Mouse (Mus musculus) cerebellum, adult 9-11 months (tissue): ENCODE data around the gene Inhbb.
A peak's percentile ranks its signal among the peaks of the same experiment; 100 is the strongest.

ENCODE experiments used
- DNase-seq: peaks from one replicate; pipeline ENCODE4 v3.0.0; 2022

Gene Inhbb

DNA sequence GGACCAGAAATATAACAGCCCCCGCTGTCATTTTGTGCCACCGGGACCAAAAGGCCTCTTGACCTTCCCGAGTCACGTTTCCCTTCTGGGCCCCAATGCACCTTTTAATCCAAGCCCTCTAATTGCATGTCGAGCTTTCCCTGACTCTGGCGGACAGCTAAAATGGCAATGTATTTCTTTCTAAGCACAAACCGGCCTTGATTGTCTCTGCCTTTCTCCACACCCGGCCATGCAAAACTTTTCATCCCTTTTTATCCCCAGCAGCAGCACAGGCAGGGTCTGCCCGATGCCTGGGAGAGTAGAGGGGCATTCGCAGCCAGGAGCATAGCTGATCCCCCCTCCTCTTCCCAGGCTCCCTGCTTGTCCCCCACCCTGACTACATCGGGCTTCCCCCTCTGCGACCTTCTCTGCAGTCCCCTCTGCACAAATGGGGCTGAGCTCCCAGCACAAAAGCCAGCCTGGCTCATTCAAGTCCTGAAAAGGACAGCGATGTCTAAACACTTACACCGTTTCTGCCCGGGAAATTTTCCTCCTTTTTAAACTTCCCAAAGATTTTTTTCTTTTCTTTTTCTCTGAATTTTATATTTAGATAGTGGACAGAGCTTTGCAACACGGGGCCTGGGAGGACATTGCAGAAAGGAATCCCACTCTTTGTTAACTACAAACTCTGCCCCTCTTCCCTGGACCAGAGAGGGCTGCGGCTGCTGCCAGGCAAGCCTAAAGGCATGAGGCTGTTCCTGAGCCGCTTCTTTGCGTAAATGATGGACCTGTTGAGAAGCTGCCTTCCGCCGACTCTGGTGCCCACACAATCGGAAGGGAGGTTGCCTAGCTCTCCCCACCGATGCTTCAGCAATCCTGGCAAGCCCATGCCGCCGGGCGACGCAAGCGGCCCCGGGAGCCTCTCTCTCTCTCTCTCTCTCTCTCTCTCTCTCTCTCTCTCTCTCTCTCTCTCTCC lies 2.6 kb downstream of the Inhbb start:
- DNase-seq: no peak

DNA sequence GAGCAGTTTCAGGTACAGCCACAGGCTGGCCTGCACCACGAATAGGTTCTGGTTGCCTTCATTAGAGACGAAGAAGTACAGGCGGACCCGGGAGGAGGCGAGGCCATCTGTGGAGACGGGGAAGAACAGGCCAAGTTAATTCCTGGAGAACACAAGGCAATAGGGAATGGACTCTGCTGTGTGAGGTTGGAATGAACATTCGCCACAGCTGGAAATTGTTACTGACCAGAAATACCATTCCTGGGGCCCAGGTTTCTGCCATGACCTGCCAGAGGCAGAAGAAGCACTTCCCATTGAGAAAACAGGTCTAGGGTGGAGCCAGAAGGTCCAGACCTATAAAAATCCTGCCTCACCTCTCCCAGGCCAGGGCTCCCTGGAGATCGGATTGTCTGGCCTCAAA lies 4.1 kb downstream of the Inhbb start:
- no peak for DNase-seq

DNA sequence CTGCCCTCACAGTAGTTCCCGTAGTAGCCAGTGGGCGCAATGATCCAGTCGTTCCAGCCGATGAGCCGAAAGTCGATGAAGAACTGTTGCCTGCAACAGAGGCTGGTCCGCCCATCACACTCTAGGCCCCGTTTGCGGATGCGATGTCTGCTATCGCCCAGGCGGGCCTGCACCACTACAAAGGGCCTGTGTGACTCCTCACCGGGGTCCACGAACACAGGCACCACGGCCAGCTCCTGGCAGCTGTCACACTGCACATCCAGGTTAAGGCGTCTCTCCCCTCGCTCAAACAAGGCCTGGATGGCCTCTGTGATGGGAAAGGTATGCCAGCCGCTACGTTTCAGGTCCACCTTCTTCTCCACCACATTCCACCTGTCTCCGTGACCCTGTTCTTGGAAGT lies 4.5 kb downstream of the Inhbb start:
- no peak for DNase-seq

DNA sequence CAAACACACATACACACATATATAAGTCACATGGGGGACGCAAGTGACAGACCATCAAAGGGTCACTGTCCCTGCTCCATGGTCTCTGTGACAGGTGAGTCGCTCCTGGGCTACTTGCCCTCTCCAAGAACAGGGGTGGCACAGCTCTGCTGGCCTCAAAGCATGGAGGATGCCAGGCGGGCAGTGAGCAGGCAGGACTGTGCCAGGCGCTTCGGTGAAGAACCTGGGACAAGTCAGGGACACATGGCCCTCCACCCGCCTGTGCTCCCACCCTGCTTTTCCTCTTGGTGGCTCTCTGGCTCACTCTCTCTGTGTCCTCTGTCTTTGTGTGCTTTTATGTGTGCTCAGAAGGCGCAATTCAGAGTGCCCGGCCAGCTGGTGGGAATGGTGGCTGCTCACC lies 5.4 kb downstream of the Inhbb start:
- DNase-seq: no peak

DNA sequence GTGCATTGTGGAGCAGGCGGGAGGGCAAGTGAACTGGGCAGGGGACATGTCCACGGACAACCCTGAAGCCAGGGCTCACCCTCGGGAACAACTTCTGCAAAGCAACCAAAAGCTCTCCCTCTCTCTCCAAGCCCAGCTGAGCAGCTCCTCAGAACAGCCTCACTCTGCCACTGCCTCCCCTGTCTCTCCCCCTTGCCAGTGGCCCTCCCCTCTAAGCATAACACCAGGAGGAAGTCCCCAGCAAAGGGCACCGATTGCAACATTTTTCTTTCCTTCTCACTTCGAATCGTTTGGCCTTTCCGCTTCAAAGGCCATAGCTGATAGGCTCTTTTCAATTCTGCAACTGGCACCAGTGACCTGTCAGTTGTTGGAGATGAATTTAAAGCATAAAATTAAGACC lies 5.9 kb downstream of the Inhbb start:
- no peak for DNase-seq

DNA sequence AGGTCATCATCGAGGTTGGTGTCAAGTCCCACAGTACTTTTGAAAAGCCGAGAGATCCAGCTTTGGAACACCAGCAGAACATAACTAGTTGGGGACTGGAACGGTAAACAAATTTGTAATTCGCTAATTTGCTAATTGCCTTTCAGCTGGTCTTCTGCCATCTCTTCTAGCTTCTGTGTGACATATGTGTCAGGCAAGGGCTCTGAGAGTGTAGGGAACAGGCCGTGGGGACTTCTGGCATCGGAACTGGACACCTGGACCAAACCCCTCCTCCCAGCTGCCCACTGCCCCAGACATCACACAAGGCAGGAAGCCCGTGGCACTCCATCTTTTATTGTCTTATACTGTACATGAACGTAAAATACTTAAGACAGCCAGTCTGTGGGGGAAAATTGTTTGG lies 6.9 kb downstream of the Inhbb start:
- DNase-seq: no peak

DNA sequence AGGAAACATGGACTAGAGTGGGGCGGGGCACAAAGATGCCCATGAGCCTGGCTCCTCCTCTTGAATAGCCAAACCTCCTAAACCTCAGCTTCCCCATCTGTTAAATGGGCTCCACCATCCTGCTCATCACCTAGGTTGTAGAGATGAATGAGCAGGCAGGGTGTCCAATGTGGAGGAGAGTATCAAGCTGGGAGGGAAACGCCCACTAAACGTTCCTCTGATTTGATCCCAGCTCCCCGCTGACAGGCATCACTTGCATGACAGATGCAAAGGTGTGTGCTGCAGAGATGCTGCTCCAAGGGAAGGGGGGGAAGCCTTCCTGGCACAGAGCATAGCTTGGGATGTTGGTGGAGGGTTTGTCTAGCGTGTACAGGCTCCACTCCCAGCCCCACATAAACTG lies 11.4 kb downstream of the Inhbb start:
- no peak for DNase-seq

DNA sequence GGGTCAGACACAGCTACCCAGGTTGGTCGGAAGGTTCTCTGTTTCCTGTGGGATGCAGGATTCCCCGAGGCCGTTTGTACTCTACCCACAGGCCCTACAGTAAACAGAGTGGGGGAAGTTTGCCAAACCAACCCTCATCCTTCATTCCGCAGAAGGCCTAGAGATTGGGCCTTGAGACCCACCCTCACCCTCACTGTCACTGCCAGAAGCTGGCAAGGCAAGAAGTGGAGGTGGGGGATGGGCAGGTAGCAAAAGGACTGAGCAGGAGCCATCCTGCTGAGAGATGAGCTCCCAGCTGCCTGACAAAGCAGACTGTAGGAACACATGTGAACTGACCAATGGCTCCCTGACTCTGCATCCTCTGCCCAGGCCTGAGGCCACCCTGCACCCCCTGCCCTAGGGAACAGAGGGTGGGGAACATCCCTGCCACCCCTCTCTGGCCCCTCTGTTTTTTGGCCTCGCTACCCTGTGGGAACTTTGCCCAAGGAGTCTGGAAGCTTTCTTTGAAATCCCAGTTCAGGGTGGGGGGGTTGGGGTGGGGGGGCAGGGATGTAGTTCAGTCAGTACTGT lies 12.4 kb downstream of the Inhbb start:
- no peak for DNase-seq

DNA sequence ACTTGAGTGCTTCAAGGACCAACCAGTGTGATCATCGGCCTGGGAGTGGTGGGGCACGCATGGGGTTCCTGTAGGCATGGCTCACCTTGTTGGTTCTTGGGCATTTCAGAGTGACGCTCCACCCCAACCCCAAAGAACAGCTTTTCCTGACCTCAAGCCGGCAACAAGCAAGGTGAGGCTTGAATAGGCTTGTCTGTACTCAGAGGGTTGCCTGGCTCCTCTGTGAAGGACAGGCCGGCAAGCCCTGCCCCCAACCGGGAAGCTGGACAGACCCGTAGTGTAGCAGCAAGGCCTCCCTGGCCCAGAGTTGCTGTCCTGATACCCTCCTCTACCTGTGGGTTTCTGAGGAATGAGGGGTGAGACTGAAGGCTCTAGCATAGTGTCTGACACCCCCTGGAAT lies 12.9 kb downstream of the Inhbb start:
- no peak for DNase-seq

DNA sequence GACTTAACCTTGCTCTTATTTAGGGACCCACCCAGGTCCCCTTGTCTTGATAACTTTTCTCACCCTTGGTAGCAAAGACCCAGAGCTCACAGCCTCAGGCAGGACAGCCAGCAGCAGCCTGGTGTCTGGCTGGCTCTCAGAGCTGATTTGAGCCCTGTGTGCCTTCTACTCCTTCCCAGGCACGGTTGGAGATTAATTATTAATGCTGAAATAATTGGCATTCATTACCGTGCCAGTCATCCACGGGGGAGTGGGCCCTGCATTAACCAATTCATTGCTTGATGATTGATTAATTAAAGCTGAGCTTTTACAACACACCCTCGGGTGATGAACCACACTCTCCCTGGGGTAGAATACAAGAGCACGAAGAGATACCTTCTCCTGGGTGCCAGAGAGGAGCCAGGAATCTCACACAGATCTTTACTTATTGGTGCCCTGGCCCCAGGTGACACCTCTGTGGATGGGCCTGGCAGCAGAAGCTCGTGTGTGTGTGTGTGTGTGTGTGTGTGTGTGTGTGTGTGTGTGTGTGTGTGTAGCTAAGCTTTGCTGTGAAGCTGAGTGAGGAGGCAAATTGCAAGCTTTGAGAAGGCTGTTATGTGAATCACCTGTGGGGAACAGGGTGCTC lies 14.2 kb downstream of the Inhbb start:
- no peak for DNase-seq

DNA sequence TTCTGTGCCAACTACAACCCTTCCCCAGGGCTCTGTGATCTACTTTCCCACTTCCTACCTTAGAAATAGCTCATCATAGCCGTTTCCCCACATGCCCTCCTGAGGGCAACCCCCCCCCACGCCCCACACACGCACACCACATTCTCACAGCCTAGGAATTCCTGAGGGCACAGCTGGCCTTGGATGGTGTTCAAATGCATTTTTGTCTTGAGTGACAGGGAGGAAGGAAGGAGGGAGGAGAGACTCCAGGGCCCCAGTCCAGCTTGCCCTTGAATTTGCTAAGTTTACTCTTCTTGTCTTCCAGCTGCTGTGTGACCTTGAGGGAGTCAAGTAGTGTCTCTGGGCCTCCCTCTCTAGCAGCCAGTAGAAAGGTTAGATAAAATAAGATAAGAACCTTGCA lies 17.2 kb downstream of the Inhbb start:
- no peak for DNase-seq

DNA sequence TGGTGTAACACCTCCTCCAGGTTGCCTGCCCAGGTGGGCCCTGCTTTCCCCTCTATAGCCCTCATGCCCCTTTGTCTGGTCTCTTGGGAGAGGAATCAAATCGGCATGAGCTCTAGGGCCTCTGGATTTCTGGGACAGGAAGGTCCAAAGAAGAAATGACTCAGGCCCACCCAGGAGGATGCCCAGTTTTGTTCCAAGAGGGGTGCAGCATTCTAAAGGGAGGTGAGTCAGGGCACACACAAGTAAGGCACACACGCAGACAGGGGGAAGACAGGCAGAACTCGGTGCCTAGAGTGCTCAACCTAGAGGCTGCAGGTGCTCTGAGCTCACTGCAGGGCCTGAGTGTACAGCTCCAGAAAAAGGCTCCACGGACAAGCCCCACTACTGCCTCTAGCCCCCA lies 17.7 kb downstream of the Inhbb start:
- DNase-seq: no peak

DNA sequence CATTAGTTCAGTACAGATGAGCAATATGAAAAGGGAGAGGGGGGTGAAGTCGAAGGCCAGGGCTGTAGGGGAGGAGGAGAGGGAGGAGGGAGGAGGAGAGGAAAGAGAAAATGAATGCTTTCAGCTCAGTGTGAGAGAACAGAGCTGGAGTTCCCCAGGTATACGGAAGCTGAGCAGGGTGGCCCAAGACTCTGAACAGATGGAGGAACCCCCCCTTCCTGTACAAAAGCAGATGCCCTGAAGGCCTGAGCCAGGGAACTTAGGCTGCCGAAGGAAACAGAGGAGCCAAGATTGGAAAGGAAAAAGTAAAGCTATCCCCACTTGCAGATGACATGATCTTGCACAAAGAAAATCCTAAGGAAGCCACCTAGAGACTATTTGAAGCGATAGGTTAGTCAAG lies 20.8 kb downstream of the Inhbb start:
- no peak for DNase-seq

DNA sequence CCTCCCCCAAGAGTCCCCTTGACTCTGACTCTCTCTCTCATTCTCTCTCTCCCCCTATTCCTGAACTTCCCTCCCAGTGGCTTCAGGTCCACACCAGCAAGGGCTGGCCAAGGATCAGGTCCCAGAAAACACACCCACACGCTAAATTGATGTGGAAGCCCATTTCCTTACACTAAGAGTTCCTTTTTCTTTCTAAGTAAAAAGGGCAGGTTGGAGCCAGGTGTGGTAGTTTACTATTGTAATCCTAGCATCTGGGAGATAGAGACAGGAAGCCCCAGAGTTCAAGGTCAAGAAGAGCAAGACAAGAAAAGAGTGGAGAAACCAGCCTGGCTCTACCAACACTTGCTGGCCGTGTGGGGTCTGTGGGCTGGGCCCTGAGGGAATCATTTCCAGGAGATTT lies 23.4 kb downstream of the Inhbb start:
- no peak for DNase-seq

DNA sequence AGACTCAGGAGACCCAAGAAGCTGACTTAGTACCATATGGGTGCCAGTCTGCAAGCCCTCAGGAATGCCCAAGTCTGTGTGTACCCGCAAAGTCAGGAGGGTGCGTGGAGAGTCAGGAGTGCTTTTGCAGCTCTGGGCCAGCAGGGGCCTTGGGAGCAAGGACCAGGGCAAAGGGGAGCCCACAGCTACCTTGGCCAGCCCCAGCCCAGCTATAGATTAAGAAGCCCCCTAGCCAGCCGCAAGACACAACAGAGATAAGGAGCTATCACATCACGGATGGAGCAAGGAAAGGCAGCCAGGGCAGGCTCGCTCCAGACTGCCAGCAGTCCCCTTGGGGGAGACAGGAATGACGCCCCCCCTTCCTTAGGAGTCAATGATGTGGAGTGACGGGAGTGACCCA lies 24.2 kb downstream of the Inhbb start:
- no peak for DNase-seq

DNA sequence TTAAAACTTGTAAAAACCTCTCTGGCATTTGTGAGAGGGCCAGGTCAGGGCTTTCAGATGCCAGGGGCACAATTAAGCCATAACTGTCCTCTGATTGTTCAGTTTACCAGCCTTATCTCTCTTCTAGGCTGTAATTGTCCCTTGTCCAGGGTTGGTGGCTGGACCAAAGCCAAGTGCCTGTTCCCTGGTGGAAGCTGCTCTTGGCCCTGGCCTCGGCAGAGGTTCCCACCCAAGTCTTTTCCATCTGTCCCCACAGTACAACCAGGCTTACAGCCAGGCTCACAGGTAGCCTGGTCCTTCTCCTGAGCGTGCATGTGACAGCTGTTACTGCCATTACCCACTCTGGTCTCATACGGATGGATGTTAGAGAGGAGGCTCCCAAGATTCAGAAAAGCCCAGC lies 30.7 kb downstream of the Inhbb start:
- DNase-seq: peak; percentile 71

DNA sequence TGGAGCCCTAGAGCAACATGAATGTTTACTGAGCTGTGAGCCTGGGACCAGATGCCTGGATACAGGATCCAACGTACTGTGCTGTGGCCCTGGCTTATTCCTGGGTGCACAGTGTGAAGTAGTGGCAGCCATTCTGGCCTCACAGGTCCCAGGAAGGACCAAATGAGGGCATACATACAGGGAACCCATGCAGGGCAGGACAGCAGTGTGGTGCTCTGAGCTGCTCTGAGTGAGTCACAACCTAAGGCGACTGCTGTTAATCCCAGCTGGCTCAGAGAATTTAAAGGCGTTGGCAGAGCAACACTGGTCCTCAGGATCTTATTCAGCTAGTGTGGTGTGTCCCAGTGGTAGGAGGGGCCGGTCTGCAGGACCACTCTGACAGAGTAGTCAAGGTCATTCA lies 31.4 kb downstream of the Inhbb start:
- no peak for DNase-seq

DNA sequence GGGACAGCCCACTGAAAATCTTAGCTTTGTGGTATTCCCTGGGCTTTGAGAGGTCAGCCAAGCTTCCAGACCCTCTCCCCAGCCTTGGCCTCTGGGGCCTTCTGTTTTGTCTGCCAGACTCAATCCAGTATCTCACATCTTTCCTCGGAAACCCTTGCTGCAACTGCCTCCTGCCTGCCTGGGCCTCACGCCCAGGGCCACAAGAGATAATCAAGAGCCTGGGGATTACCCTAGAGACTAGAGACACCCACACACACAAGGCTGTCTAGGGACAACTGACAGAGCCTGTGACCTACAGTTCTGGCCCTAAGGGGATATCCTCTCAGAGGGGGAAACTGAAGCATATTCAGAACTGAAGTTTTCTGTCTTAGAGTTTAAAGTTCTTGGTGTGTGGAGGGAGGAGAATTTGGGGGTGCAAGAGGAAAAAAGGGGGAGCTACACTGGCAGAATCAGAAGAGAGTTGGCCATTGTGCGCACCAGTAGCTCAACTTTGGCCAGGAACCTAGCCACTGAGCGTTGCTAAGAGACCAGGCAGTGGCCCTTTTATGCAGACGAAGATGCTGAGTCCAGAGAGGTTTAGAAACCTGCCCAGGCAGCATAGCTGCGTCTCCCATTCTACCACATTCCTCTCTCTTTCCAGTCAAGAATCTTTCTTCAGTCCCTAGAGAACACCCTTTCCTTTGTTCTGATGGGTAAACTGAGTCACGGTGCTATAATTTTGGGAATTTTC lies 32.1 kb downstream of the Inhbb start:
- DNase-seq: no peak

DNA sequence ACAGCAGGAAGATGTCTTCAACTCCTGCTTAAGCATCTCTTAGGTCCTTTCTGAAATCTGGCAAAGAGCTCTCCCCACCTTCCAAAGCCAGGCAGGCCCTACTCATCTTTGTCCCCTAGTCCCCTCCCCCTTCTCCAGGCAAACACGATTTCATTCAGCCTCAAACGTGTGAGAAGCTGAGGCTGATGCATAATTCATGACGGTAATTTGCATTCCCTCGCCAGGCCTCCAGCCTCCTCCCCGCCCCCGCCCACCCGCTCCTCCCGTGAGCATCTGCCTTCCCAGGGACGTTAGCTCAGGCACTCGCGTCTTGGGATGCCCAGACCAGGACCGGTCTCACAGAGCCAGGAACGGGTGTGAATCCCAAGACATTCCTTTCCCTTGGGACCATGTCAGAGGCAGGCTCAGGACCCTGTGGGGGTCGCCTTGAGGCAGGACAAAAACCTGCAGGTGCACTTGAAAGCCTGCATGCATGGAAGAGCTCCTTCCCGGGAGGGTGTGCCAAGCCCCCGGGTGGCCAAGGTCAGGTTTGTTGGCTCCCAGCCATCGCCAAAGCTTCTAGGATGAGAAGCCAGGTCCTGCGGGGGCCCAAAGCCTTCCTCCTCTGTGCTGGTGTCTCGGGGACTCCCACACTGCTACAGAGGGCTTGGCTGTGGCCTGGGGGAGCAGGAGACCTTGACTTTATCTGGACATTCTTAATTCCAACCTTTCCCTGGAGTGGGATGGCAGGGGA lies 33.2 kb downstream of the Inhbb start:
- no peak for DNase-seq

DNA sequence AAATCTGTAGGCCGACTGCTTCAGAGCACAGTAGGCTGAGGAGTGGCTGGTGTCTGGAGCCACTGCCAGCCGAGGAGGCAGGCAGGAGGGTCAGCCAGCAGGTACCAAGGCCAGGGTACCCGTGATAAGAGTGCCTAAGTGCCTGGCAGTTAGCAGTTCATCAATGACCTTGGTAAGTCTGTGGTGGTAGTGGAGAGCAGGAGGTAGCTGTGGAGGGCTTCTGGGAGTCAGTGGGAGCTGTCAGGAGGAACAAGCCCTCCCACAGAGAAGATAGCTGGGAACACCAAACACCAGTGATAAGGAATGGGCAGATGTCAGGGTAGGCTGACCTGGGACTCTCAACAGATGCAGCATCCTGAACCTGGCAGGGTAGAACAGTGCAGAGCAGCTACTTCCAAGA lies 35.7 kb downstream of the Inhbb start:
- DNase-seq: no peak

DNA sequence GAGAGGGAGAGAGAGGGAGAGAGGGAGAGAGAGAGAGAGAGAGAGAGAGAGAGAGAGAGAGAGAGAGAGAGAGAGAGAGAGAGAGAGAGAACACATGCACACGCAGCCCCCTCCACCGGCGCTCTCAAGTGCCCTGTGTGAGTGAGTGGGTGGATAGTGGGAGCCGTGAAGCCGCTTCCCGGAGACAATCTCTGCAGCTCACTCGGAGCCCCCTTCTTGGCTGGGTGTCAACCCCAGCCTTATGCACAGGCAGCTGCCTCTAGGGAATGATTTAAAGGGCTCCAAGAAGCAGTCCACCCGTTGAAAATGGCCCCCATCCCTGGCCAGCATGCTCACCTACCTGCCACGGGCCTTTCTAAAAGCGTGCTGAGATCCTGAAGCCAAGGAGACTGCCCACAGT lies 38.1 kb downstream of the Inhbb start:
- no peak for DNase-seq

DNA sequence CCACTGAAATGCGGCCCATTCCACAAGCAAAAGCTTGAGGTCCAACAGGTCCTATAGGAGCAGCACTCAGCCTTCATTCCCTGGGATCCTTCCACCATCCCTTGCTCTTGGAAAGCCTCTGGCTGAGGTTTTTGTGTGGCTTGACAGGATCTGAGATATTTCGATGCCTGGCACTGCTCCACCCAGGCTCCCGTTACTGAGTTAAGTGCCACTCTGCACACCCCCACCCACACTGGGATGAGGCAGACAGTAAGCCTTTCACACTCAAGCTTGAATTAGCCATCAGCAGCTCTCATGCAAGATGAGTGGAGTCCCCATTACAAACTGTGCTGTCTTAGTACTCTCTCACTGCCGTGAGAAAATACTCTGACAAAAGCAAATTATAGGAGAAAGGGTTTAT lies 41.4 kb downstream of the Inhbb start:
- DNase-seq: no peak

DNA sequence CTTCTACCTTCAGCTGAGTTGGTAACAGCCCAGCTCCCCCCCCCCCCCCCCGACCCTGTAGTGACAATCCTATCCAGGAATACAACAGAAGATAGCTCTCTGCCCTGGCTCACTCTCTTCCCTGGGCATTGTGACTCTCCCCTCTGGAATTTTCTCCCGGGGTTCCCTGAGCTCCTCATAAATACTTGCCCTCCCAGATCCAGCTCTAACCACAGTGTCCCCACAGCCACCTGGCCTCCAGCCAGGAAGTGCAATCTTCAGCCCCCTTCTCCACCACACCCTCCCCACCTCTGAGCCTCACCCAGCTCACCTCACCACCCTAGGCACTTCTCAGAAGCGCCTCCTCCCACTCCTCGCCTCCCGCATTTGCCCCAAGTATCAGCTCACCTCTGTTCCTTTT lies 46.7 kb downstream of the Inhbb start:
- DNase-seq: no peak
